In the genomic region with DNA sequence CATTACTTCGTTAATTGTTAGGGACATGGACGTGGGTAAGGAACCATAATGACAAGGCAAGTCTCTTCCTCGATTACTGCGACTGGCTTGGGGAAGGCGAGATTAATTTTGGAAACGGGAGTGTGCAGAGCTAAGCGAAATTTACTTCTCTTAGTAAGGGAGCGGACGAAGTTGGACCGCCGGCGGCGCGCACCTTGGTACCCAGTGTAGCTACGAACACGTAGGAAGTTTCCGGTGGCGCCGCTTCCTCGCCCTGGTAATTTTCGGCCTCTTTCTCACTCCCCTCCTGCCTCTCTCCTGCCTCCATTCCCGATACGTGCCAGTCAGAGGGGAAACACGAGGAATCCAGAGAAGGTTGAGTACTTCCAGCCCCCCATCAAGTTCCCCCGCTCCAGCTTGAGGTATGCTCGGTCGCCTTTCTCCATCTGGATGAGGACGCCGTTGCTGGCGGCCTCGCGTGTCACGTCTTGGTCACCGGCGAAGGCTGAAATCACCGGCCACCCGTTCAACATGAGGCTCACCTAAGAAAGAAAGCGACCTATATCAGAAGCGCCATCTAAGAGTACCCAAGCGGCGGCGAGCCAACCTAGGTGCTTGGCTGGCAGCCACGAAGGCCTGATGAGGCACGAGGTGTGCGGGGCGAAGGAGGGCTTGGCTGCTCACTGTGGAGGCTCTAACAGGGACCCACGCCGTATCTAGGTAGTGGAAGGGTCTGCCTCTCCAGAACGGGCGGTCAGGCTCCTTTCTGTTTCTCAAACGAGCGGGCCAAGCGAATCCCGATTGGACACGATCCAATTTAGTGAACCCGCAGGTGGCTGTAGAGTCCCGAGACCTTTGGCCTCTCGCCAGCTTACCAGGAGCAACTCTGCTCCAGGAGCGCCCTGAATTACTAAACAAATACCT, we compare ENCODE assay signal across 9 mouse cellular contexts. TPM values are rescaled to one million over a fixed set of nuclear protein-coding genes. Genes with fewer than 3 reads are reported as not detected.
A peak's percentile ranks its signal among the peaks of the same experiment; 100 is the strongest.
DNase-seq lines count a peak whose midpoint lies in the region; ATAC-seq lines count a peak whose summit lies in the region.
"Had no signal": no experiment of that assay in that cellular context is flagged by ENCODE, and none has a peak within 500 bp of the region (broad histone marks: within the 10 kb centered on the region; RNA-seq: fewer than 3 reads in every experiment).

No protein-coding gene starts in this region.

- H3K4me1 ChIP-seq in heart, embryonic 11.5 days (ENCODE audit: control insufficient read depth, insufficient read depth, low read length): peaks cover 18% of the 10 kb centered on the region
- H3K4me1 ChIP-seq in heart, embryonic 16.5 days (ENCODE audit: control insufficient read depth, insufficient read depth, low read length): peaks cover 27% of the 10 kb centered on the region

- DNase-seq in heart, postnatal 14 days: no peak
- DNase-seq in cerebellum, postnatal 10 days: peak; percentile 90 to 92
- DNase-seq in kidney, postnatal 25 days: peak; percentile 43 to 62
- peak; percentile 32 for DNase-seq in retina, embryonic 14.5 days (ENCODE audit: low spot score)
- no peak for DNase-seq in spleen, adult 18-20 months
- no peak for DNase-seq in adrenal gland, adult 2 months

- peak overlapping the region; percentile 55 for H3K4me2 ChIP-seq in heart, embryonic 11.5 days
- H3K4me2 ChIP-seq in heart, embryonic 16.5 days (ENCODE audit: low read depth, low read length): peak overlapping the region; percentile 59

- H3K36me3 ChIP-seq in heart, embryonic 11.5 days (ENCODE audit: control insufficient read depth, insufficient read depth, low read length): no peaks in the 10 kb centered on the region
- no peaks in the 10 kb centered on the region for H3K36me3 ChIP-seq in heart, embryonic 16.5 days (ENCODE audit: control insufficient read depth, insufficient read depth)

- no peak overlapping the region for H3K9ac ChIP-seq in heart, embryonic 11.5 days (ENCODE audit: low read depth, low read length)
- no peak overlapping the region for H3K9ac ChIP-seq in heart, embryonic 16.5 days (ENCODE audit: low read length)

- peaks cover 90% of the 10 kb centered on the region for H3K27me3 ChIP-seq in heart, embryonic 11.5 days (ENCODE audit: control insufficient read depth, insufficient read depth, low read length)
- peaks cover 91% of the 10 kb centered on the region for H3K27me3 ChIP-seq in heart, embryonic 16.5 days (ENCODE audit: control insufficient read depth, insufficient read depth, low read length)

- H3K4me3 ChIP-seq in heart, embryonic 11.5 days (ENCODE audit: low read depth, low read length): peak overlapping the region; percentile 33
- H3K4me3 ChIP-seq in heart, embryonic 16.5 days (ENCODE audit: low read length): peak overlapping the region; percentile 43

- intact Hi-C loops in heart, postnatal 14 days (cut with DNase I): no loop called here

- no peak overlapping the region for H3K27ac ChIP-seq in heart, embryonic 11.5 days (ENCODE audit: low read depth, low read length)
- H3K27ac ChIP-seq in heart, embryonic 16.5 days (ENCODE audit: low read length): no peak overlapping the region

- 1% methylated on average over 59 of the region's 59 CpGs for WGBS in heart, embryonic 11.5 days (ENCODE audit: insufficient replicate concordance)
- WGBS in heart, embryonic 16.5 days: under 1% methylated on average over 59 of the region's 59 CpGs

- H3K9me3 ChIP-seq in heart, embryonic 11.5 days (replicated peaks; ENCODE audit: control insufficient read depth, low read length): no peaks in the 10 kb centered on the region
- H3K9me3 ChIP-seq in heart, embryonic 16.5 days (replicated peaks; ENCODE audit: control insufficient read depth, low read length): no peaks in the 10 kb centered on the region

- ATAC-seq in heart, embryonic 11.5 days (replicated peaks; ENCODE audit: insufficient number of reproducible peaks, low FRiP score, low TSS enrichment): no peak
- no peak for ATAC-seq in heart, embryonic 16.5 days (replicated peaks; ENCODE audit: extremely low read depth, insufficient read depth, low FRiP score)

RNA-seq across cellular contexts. Expression of a gene that starts 2.2 kb away (rescaled TPM):
- polyA plus RNA-seq in heart, embryonic 11.5 days (2014; fragmentation: Nextera tagmentation; extraction: Ambion mirVana): 0.10 and 0.24 TPM in 2 replicates
- total RNA-seq in heart, postnatal 14 days (2021): under 1 TPM; 0.29 to 0.37 TPM
- polyA plus RNA-seq in heart, embryonic 16.5 days (2015; fragmentation: Nextera tagmentation; extraction: Ambion mirVana): 0.07 TPM in 1 of 2 replicates, not detected in the other
- total RNA-seq in adrenal gland, adult 2 months (2021): under 1 TPM in 1 of 2 experiments, not detected in 1; 0.52 TPM
- 0.65 and 0.82 TPM in 2 replicates for polyA plus RNA-seq in adrenal gland, adult 2 months (2012; rRNA removed)
- polyA plus RNA-seq: liver, embryonic 16.5 days had no signal

Comparison
In these comparisons a context has a peak if more than half of its experiments do, and no peak if none do; other contexts are left out.
1. DNase-seq: peak in cerebellum, postnatal 10 days (2 of 2), kidney, postnatal 25 days (2 of 2) and retina, embryonic 14.5 days (single experiment); none in heart, postnatal 14 days (0 of 2), spleen, adult 18-20 months (0 of 2) and adrenal gland, adult 2 months (single experiment).